Mouse (Mus musculus) liver, embryonic 16.5 days (tissue): ENCODE results near the gene Ap1s1. TPM values are rescaled to one million over a fixed set of nuclear protein-coding genes. Genes with fewer than 3 reads are reported as not detected.

Experiments used
- ATAC-seq: fragments of 200-750 bp; cut with Nextera tagmentation; 2 replicates; pipeline ENCODE4 v1.8.0; 2017; ENCODE audit warnings: low read depth, mild to moderate bottlenecking, moderate number of reproducible peaks, moderate library complexity
- H3K27ac ChIP-seq: fragments of 300-500 bp; sonication (generic); 2 replicates; pipeline ENCODE4 v1.5.1; 2014; ENCODE audit warnings: mild to moderate bottlenecking, low read length
- H3K27me3 ChIP-seq: fragments of 300-500 bp; sonication (generic); 2 replicates; pipeline ENCODE4 v1.6.1; 2014; ENCODE audit warnings: low read depth, low read length, mixed read lengths; ENCODE audit not compliant: control insufficient read depth, insufficient read depth
- H3K36me3 ChIP-seq: fragments of 300-500 bp; sonication (generic); 2 replicates; pipeline ENCODE4 v1.6.1; 2014; ENCODE audit warnings: mild to moderate bottlenecking; ENCODE audit not compliant: control insufficient read depth, insufficient read depth
- H3K4me1 ChIP-seq: fragments of 300-500 bp; sonication (generic); 2 replicates; pipeline ENCODE4 v1.6.1; 2014; ENCODE audit warnings: low read depth, low read length, mixed read lengths; ENCODE audit not compliant: control insufficient read depth
- H3K4me2 ChIP-seq: fragments of 300-500 bp; sonication (generic); 2 replicates; pipeline ENCODE4 v1.6.1; 2014; ENCODE audit warnings: low read depth, low read length, mixed read lengths
- H3K4me3 ChIP-seq: fragments of 300-500 bp; sonication (generic); 2 replicates; pipeline ENCODE4 v1.5.1; 2014; ENCODE audit warnings: low read depth, mild to moderate bottlenecking, low read length
- H3K9ac ChIP-seq: fragments of 300-500 bp; sonication (generic); 2 replicates; pipeline ENCODE4 v1.6.1; 2014; ENCODE audit warnings: low read depth, low read length
- H3K9me3 ChIP-seq: fragments of 300-500 bp; sonication (generic); replicated peaks from 2 replicates; pipeline ENCODE4 v1.6.1; 2016; ENCODE audit warnings: low read length; ENCODE audit not compliant: control insufficient read depth
- WGBS: fragments of 180-500 bp; shearing (Covaris S2); extraction: QIAGEN DNeasy Blood & Tissue Kit; methylation state at CpG from one replicate; pipeline ENCODE4 v1.1.7; 2014; ENCODE audit not compliant: insufficient replicate concordance; 5-methylcytosine and 5-hydroxymethylcytosine counted together
- microRNA counts: library from miRNA; unstranded; fragments of <30 nt; microRNA quantifications from one replicate; lab custom pipeline; 2016
- microRNA-seq: library from miRNA; unstranded; fragments of <30 nt; microRNA quantifications from one replicate; pipeline ENCODE4, GENCODE M21; 2016
- polyA plus RNA-seq: library from polyadenylated mRNA; unstranded; fragments of >200 nt; fragmentation: Nextera tagmentation; extraction: Ambion mirVana; gene quantifications from 2 replicates; pipeline ENCODE4 v1.2.1, GENCODE M21; 2015

Ap1s1 gene
- polyA plus RNA-seq, 1 experiment from 2014 or later: 73.3 TPM

DNA sequence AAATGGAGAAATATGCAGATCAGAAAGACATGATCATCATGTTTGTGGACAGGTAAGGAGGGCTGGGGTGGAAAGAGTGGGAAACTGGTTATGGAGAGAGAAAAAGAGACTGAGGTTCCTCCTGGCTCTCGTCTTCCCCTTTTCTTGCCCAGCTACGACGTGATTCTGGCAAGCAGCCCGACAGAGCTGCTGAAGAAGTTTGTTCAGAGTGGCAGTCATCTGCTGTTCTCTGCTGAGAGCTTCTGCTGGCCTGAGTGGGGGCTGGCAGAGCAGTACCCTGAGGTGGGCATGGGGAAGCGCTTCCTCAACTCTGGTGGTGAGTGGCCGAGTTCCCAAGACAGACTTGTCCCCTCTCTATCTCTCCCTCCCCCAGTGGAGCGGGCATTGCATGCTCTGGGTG lies 57.5 kb downstream of the Ap1s1 start:
- no peaks in the 10 kb centered on the region for H3K9me3 ChIP-seq
- H3K27me3 ChIP-seq: no peaks in the 10 kb centered on the region
- H3K4me3 ChIP-seq: peak overlapping the region; percentile 91
- WGBS: 45% methylated on average over 6 of the region's 7 CpGs
- H3K27ac ChIP-seq: no peak overlapping the region
- H3K4me2 ChIP-seq: peak overlapping the region; percentile 94
- H3K36me3 ChIP-seq: no peaks in the 10 kb centered on the region; the same call in none of the 2 replicates
- H3K4me1 ChIP-seq: peaks cover 15% of the 10 kb centered on the region
- H3K9ac ChIP-seq: peak overlapping the region; percentile 94; the same call in 1 of the 2 replicates
- ATAC-seq: no peak

DNA sequence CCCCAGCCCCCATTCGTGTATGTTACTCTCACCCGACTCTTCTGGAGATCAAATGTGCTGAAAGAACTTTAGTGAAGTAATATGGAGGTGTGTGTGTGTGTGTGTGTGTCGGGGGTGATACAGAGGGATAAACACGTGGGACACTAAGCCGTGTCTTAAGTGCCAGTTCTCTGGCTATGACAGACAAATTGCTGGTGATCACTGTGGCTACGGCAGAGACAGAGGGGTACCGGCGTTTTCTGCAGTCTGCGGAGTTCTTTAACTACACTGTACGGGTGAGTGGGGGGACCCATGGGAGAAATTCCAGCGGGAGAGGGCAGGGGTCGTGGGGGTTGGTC lies 58.0 kb downstream of the Ap1s1 start, which contains the start of gene Znhit1:
TSS of gene Znhit1 (minus strand) at position 88 of the 338 bp plus-strand sequence.
- H3K4me3 ChIP-seq: peak within 1 kb of the TSS; percentile 91
- no peaks in the 10 kb centered on the region for H3K27me3 ChIP-seq
- peaks cover 15% of the 10 kb centered on the region for H3K4me1 ChIP-seq
- WGBS: 3% methylated on average over 12 of the region's 12 CpGs
- peak within 1 kb of the TSS; percentile 93 for H3K27ac ChIP-seq
- H3K9ac ChIP-seq: peak within 1 kb of the TSS; percentile 94
- ATAC-seq: no peak
- H3K9me3 ChIP-seq: no peaks in the 10 kb centered on the region
- no peaks in the 10 kb centered on the region; the same call in none of the 2 replicates for H3K36me3 ChIP-seq
- peak within 1 kb of the TSS; percentile 94 for H3K4me2 ChIP-seq

DNA sequence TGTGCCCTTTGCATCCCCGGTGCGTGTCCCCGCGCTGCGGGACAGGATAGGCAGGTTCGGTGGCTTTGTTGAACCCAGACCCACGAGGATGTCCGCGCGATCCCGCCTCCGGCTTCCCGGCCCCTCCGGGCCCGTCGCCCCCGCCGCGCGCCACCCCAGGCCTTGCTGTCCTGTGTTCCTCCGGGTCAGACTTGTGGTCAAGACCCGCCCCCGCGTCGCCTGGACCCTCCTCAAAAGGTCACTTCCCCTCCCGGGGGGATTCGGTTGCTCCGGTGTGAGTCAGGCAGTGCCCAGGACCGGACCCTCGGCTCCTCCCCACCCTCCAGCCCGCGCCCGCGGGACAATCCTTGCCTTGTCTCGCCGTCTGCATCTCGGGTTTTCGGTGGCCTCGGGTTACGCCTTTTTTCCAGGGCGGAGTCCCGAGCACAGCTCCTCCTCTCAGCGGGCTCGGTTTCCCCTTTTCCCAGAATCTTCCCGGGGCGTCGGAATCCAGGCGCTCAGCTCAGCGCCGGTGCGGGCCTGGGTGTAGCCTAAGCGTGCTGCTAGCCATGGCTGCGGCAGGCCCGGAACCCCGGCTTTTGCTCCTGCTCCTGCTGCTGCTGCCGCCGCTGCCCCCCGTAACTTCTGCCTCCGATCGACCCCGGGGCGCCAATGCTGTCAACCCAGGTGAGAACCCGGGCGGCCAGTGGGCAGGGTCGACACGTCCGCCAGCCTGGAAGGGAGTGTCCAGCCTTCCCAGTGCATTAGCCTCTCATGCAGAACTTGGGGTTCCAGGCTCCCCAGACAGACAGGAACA lies 58.6 kb downstream of the Ap1s1 start:
- Histone ChIP-seq H3K4me2 (peak overlapping the region; percentile 94), H3K36me3 (no peaks in the 10 kb centered on the region; the same call in none of the 2 replicates), H3K4me3 (peak overlapping the region; percentile 91), H3K9me3 (no peaks in the 10 kb centered on the region), H3K27me3 (no peaks in the 10 kb centered on the region), H3K4me1 (peaks cover 15% of the 10 kb centered on the region), H3K9ac (peak overlapping the region; percentile 94), H3K27ac (peak overlapping the region; percentile 93)
- under 1% methylated on average over 67 of the region's 67 CpGs for WGBS
- peak; percentile 73 for ATAC-seq

DNA sequence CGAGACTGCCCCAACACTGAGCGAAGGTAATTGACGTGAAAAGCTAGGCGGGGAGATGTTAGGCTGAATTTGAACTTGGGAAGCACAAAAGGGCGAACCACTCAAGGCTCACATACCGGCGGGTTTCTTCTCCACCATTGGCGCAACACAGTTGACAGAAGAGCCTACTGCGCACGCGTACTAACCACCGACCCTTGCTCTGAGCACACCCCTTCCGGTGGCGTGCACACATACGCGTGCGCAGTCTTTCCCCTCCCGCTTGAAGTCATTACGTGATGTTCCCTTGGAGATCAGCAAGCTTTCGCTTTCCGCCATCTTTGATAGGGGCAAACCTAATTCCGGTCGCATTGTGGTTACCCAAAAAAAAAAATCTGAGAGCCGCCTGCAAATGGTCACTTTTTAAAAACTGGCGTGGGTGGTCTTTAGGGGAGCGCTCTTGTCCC lies 59.2 kb downstream of the Ap1s1 start, which contains the start of gene Plod3:
TSS of gene Plod3 (plus strand) at position 325 of the 443 bp plus-strand sequence.
- WGBS: under 1% methylated on average over 26 of the region's 26 CpGs
- peak; percentile 95 for ATAC-seq

More for the DNA sequence above, 59.2 kb downstream of the Ap1s1 start, which contains the start of gene Plod3:
- no peaks in the 10 kb centered on the region for H3K27me3 ChIP-seq
- H3K4me3 ChIP-seq: peak within 1 kb of the TSS; percentile 91
- H3K9me3 ChIP-seq: no peaks in the 10 kb centered on the region
- H3K9ac ChIP-seq: peak within 1 kb of the TSS; percentile 94
- H3K4me1 ChIP-seq: peaks cover 15% of the 10 kb centered on the region
- peak within 1 kb of the TSS; percentile 93 for H3K27ac ChIP-seq
- no peaks in the 10 kb centered on the region; the same call in none of the 2 replicates for H3K36me3 ChIP-seq
- H3K4me2 ChIP-seq: peak within 1 kb of the TSS; percentile 94

MicroRNAs encoded within 50 kb of the gene (microRNA counts, 519-probe panel; counts per million panel counts)
- microRNA mmu-miR-702 (lab: Ali Mortazavi, UCI): 60.7 counts per million

Small RNAs within 50 kb of the gene (microRNA-seq; reads per million reads assigned to microRNA genes)
- 13.0 reads per million, percentile 31 among the genes with 10 or more reads in this experiment for gene Mir702

Other genes with a start within 250 kb of the Ap1s1 start
- 0.19 and 0.42 TPM in 2 replicates for gene Col26a1, start 162.9 kb downstream of the Ap1s1 start, polyA plus RNA-seq
- 7.6 and 8.4 TPM in 2 replicates for gene Ift22, start 138.0 kb downstream of the Ap1s1 start, polyA plus RNA-seq
- 172 and 179 TPM in 2 replicates for gene Fis1, start 92.9 kb downstream of the Ap1s1 start, polyA plus RNA-seq
- 7.5 and 7.9 TPM in 2 replicates for gene Cldn15, start 79.5 kb downstream of the Ap1s1 start, polyA plus RNA-seq
- 12.2 and 12.9 TPM in 2 replicates for gene Plod3, start 59.1 kb downstream of the Ap1s1 start, polyA plus RNA-seq
- gene Znhit1, start 58.1 kb downstream of the Ap1s1 start, polyA plus RNA-seq: 51.3 and 52.2 TPM in 2 replicates
- gene Vgf, start 19.7 kb downstream of the Ap1s1 start, polyA plus RNA-seq: 0.21 TPM in 1 of 2 replicates, not detected in the other
- gene Serpine1, start 26.1 kb upstream of the Ap1s1 start, polyA plus RNA-seq: 0.30 and 0.34 TPM in 2 replicates
- gene Trim56, start 70.1 kb upstream of the Ap1s1 start, polyA plus RNA-seq: 13.7 and 13.8 TPM in 2 replicates
- gene Muc3, start 103.2 kb upstream of the Ap1s1 start, polyA plus RNA-seq: not detected in 2 replicates
- gene Muc3a, start 166.3 kb upstream of the Ap1s1 start, polyA plus RNA-seq: 0.06 and 0.14 TPM in 2 replicates
- 14.4 and 18.6 TPM in 2 replicates for gene Ache, start 241.4 kb upstream of the Ap1s1 start, polyA plus RNA-seq
- gene Ufsp1, start 248.5 kb upstream of the Ap1s1 start, polyA plus RNA-seq: 7.0 and 7.8 TPM in 2 replicates